Mouse (Mus musculus) testis, adult 2 months (tissue): ENCODE results near the gene Ccdc121. TPM values are rescaled to one million over a fixed set of nuclear protein-coding genes. Genes with fewer than 3 reads are reported as not detected.

ENCODE experiments used
- H3K27ac ChIP-seq: fragments of 200-500 bp; 2 replicates; pipeline ENCODE4 v1.5.1; 2012; ENCODE audit warnings: low read depth, low read length; ENCODE audit not compliant: control insufficient read depth, insufficient read depth
- H3K27me3 ChIP-seq: fragments of 200-500 bp; 2 replicates; pipeline ENCODE4 v1.6.1; 2012; ENCODE audit warnings: mild to moderate bottlenecking, low read length, moderate library complexity; ENCODE audit not compliant: control insufficient read depth, insufficient read depth
- H3K36me3 ChIP-seq: fragments of 200-500 bp; 2 replicates; pipeline ENCODE4 v1.6.1; 2012; ENCODE audit warnings: mild to moderate bottlenecking, low read length; ENCODE audit not compliant: control insufficient read depth, insufficient read depth
- H3K4me1 ChIP-seq: fragments of 200-500 bp; 2 replicates; pipeline ENCODE4 v1.6.1; 2012; ENCODE audit warnings: low read length; ENCODE audit not compliant: control insufficient read depth, insufficient read depth
- H3K4me3 ChIP-seq: fragments of 200-500 bp; 2 replicates; pipeline ENCODE4 v1.5.1; 2012; ENCODE audit warnings: low read depth, mild to moderate bottlenecking, low read length, moderate library complexity, mixed read lengths; ENCODE audit not compliant: control insufficient read depth
- CTCF ChIP-seq: fragments of 200-500 bp; IDR thresholded peaks from 2 replicates; pipeline ENCODE4 v1.5.1; 2012; ENCODE audit warnings: low read depth, mild to moderate bottlenecking, inconsistent platforms, low read length, moderate library complexity; ENCODE audit not compliant: control insufficient read depth, insufficient read depth, insufficient replicate concordance
- POLR2A ChIP-seq: fragments of 200-500 bp; IDR thresholded peaks from 2 replicates; pipeline ENCODE4 v1.6.1; 2012; ENCODE audit warnings: low read depth, mild to moderate bottlenecking, inconsistent platforms, low read length, moderate library complexity; ENCODE audit not compliant: control insufficient read depth
- polyA plus RNA-seq: library from polyadenylated mRNA; depleted of rRNA; stranded (reverse); fragments of >200 nt; gene quantifications from 2 replicates; pipeline ENCODE4 v1.2.3, GENCODE M21; 2012

Ccdc121 gene
- polyA plus RNA-seq, 1 experiment = not detected

DNA sequence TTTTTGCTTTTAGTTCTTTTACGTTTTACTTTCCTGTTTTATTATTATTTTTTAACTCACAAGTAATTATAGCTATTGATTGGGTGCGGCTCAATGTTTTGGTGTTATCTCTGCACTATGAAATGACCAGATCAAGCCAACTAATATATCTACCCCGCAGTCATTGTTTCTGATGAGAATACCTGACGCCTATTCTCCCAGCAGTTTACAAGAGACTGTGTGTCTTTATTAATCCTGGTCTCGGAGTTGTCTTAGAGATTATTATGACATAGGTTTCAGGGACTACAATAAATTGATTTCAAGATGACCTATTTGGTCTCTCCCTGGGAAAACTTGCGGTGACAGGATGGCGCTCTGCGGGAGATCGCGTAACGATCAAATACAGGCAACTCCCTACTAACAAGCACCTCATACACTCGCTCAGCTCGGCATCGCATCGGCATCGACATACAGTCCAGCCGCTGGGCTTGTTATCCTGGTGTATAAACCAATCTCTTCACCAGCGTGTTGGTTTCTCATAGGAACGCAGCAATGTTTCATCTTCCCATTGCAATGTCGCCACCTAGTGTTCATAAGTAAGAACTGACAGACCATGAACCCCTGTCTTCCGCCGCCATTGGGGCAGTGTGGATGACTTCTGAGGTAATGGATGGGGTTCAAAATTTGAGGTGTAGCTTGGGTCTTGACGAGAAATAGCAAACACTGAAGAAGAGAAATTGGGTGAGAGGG, 34.0 kb upstream of the Ccdc121 start:
- H3K27ac ChIP-seq = no peak overlapping the region
- no peaks in the 10 kb centered on the region for H3K27me3 ChIP-seq
- H3K36me3 ChIP-seq = no peaks in the 10 kb centered on the region
- H3K4me3 ChIP-seq = peak overlapping the region; percentile 58
- TF ChIP-seq POLR2A (no peak), CTCF (peak; percentile 49; the same call in 1 of the 2 replicates)
- peaks cover 2% of the 10 kb centered on the region; the same call in 1 of the 2 replicates for H3K4me1 ChIP-seq

DNA sequence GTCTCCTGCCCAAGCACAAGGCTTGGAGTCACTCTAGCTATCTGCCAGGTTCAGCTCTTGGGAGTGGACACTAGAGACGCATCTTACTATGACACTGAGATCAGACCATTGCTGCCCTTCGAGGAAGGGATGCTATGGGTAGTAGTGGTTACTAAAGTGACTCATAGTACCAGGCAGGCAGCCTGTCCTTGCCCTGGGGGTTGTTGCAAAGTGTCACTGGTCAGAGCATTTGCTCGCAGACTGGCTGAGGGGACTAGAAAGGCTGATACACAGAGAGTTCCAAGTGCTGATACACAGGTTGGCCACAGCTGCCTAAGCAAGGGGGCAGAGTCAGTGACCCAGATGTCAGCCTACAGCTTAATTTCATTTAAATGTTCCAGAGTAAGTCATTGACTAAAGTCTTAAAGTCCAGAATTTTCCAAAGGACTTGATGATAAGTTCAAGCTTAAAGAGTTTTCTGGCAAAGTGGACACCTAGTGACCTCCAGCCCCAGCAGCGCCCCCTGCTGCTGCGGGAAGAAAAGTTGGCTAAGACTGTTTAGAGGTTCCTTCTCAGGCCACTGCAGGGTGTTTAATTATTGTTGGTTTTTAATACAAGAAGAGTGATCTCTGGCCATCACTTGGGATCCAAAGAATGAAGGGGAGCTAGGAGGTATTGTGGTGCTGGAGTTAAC, 32.6 kb upstream of the Ccdc121 start:
- TF ChIP-seq CTCF (peak; percentile 35; the same call in 1 of the 2 replicates), POLR2A (no peak)
- Histone ChIP-seq H3K4me3 (no peak overlapping the region), H3K27ac (no peak overlapping the region), H3K27me3 (no peaks in the 10 kb centered on the region), H3K4me1 (peaks cover 2% of the 10 kb centered on the region; the same call in 1 of the 2 replicates), H3K36me3 (no peaks in the 10 kb centered on the region)

DNA sequence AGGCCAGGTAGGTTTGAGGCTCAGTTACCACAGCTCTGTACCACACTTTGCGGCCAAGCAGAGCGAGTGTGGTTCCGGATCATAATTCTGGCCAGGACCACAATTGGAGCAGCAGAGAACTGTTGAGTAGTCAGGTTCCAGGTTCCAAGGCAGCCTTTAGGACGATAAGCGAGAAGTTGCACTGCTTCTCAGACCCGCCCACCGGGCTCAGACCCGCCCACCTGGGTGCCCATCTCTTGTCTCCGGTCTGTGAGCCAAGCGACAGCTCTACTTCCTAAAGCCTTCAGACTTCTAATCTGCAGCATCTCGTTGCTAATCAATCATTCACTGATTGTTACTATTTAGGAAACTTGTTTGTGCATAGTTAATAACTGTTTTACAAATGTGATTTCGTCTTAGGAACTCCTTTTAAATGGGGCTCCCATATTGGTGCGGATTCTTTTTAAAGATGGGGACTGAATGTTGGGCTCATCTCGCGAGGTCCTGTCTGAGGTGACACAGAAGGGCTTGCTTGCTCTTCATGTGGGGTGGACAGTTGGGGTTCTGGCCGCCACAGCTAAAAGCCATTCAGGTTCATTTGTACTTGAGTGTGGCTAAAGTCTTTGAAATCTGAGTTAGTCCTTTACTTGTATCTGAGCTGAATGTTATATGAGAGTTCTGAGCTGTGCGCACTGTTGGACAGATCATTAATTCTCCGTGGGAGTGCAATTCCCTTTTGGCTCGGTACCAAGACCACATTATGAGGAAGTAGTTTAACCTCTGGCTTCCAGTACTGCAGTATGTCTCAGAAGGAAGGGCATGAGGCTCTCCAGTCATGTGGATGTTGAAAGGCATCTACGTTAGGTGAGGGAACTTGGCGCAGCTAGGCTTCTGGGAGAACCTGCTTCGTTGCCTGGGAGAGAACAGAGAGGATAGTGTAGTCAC, 28.9 kb upstream of the Ccdc121 start:
- Histone ChIP-seq H3K27me3 (no peaks in the 10 kb centered on the region), H3K27ac (no peak overlapping the region), H3K36me3 (no peaks in the 10 kb centered on the region), H3K4me1 (peaks cover under 1% of the 10 kb centered on the region), H3K4me3 (no peak overlapping the region)
- TF ChIP-seq POLR2A = no peak
- no peak for TF ChIP-seq CTCF

DNA sequence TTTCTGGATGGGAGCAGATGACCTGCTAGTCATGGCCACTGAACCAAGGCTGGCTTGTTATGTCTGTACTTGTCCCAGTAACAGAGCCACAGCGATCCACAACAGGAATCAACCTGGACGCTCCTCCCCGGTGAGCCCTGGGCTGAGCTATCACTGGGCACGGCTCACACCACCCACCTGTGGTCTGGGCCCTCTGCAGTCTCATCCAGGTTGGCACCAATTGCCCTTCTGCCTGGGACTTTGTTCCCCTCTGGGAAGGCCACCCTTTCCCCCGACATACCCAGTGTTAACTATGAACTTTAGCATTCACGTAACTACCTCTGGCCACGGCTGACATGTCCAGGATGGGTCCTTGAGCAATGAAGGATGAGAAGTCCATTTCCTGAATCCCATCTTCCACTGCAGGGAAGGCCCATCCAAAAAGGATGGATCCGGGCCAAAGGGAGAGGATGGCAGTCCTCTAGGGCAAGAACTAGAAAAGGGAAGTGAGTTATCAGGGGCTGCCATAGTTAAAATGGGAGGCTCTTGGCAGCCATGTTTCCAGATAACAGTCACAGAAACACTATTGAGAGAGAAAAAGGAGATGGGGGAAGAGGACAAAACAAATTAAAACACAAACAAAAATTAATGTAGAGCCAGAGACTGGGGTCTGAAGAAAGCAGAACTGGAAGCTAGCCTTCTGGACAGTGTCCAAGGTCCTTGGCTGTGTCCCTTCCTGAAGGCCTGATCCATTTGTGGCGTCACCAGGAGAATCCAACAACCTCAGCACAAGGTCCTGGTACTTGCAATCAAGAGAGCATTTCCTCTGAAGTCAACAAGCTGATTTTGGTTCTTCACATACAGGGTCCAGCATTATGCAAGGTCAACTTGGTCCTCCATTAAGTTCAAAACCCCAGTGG, 26.6 kb upstream of the Ccdc121 start:
- no peak overlapping the region for H3K27ac ChIP-seq
- H3K4me3 ChIP-seq = no peak overlapping the region
- TF ChIP-seq POLR2A (no peak), CTCF (no peak)

DNA sequence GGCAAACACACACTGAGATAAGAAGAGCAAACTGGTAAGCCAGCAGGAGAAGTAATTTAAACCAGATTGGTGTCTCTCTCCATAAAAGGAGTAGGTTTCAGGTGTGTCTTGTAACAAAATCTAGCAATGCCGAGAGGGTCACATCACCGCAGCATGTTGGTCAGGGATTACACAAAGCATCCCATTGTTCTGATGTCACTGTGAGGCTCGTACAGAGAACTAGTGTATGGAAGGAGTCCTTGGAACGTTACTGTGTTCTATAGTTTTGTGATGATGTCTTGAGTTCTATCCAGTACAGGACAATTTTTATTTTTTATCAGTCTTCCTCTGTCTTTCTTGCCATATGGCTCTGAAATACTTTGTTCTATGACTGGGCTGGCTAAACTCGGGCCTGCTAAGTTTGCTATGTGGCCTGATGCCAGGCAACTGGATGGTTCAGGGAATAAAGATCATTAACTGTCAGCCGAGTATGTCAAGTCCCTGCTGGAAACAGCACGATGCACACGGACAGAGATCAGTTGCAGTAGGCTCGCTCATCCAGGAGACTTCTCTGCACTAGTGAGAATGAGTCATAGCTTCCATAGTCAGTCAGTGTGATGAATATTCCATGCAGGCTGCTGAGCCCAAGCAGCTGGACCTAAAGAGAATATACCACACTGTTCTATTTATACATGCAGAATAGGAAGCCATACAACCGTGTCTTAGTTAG, 24.1 kb upstream of the Ccdc121 start:
- peaks cover 5% of the 10 kb centered on the region for H3K4me1 ChIP-seq
- H3K27ac ChIP-seq = no peak overlapping the region
- no peak for TF ChIP-seq CTCF
- TF ChIP-seq POLR2A = no peak
- no peak overlapping the region; the same call in 1 of the 2 replicates for H3K4me3 ChIP-seq
- H3K27me3 ChIP-seq = no peaks in the 10 kb centered on the region
- H3K36me3 ChIP-seq = no peaks in the 10 kb centered on the region

More for the DNA sequence above, 26.6 kb upstream of the Ccdc121 start:
- no peaks in the 10 kb centered on the region for H3K36me3 ChIP-seq
- H3K4me1 ChIP-seq = peaks cover 2% of the 10 kb centered on the region
- no peaks in the 10 kb centered on the region for H3K27me3 ChIP-seq

DNA sequence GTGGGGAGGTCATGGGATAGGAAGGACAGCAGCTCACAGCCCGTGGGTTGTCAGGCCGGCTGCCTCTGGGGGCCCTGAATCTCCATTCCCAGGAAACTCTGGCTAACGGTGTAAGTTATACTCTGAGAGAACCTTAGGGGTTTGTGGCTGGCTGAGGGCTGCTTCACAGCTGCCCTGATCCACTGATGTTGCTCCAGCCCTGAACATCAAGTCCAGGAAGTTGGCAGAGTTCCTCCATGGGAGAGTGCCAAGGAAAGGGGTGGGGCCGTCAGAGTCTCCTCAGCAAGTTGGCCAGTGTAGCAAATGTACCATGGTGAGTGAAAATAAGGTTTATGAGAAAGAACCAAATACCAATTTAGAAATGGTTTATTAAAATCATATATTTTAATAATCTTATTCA, 18.1 kb upstream of the Ccdc121 start:
- Histone ChIP-seq H3K4me3 (no peak overlapping the region), H3K27me3 (no peaks in the 10 kb centered on the region), H3K27ac (no peak overlapping the region), H3K4me1 (peaks cover 6% of the 10 kb centered on the region), H3K36me3 (no peaks in the 10 kb centered on the region)
- TF ChIP-seq CTCF = no peak
